Mouse (Mus musculus) olfactory bulb, adult 2 months (tissue): ENCODE measurements around the gene Gm49342. TPM values are rescaled to one million over a fixed set of nuclear protein-coding genes. Genes with fewer than 3 reads are reported as not detected.
"Not testable (repeated sequence)": the region's sequence is repeated elsewhere in the genome, so short reads cannot be mapped to it uniquely, and the experiment has no call there.

ENCODE experiments used
- H3K27ac ChIP-seq: fragments of 200-500 bp; 2 replicates; pipeline ENCODE4 v1.5.1; 2012; ENCODE audit warnings: low read depth, low read length; ENCODE audit not compliant: insufficient read depth
- H3K4me1 ChIP-seq: fragments of 200-500 bp; 2 replicates; pipeline ENCODE4 v1.6.1; 2012; ENCODE audit warnings: low read length; ENCODE audit not compliant: control insufficient read depth, insufficient read depth
- H3K4me3 ChIP-seq: fragments of 200-500 bp; 2 replicates; pipeline ENCODE4 v1.5.1; 2012; ENCODE audit warnings: mild to moderate bottlenecking, low read depth, low read length, moderate library complexity; ENCODE audit not compliant: insufficient read depth
- CTCF ChIP-seq: fragments of 200-500 bp; IDR thresholded peaks from 2 replicates; pipeline ENCODE4 v1.5.1; 2012; ENCODE audit warnings: low read depth, mild to moderate bottlenecking, low read length, moderate library complexity; ENCODE audit not compliant: insufficient read depth
- POLR2A ChIP-seq: fragments of 200-500 bp; IDR thresholded peaks from 2 replicates; pipeline ENCODE4 v1.6.1; 2012; ENCODE audit warnings: mild to moderate bottlenecking, low read depth, low read length, moderate library complexity; ENCODE audit not compliant: insufficient read depth
- WGBS: fragments of 180-500 bp; shearing (Covaris S2); methylation state at CpG from one replicate; pipeline ENCODE4 v1.1.7; 2018; 5-methylcytosine and 5-hydroxymethylcytosine counted together
- polyA plus RNA-seq: library from polyadenylated mRNA; stranded (reverse); fragments of >200 nt; gene quantifications from 2 replicates; pipeline ENCODE4 v1.2.4, GENCODE M21; 2012; ENCODE audit warnings: low replicate concordance; ENCODE audit not compliant: missing spikeins, insufficient read depth, insufficient read length

Gm49342 gene
- not detected in 2 replicates for polyA plus RNA-seq

- H3K4me3 ChIP-seq: peak within 1 kb of the TSS; percentile 81
- TF ChIP-seq CTCF (no peak), POLR2A (peak; percentile 88)
- H3K27ac ChIP-seq: peak within 1 kb of the TSS; percentile 79
- WGBS: 10% methylated on average over 31 of the region's 31 CpGs
- H3K4me1 ChIP-seq: 0 out of 2 replicates have a peak, but pooled peaks cover 2% of the 10 kb centered on the region
Observed at GRCm38 (mm10) chr14:50943932-50944667, at the start of gene Gm49342. Gm49342 (plus strand) TSS chr14:50944517.

GRCm38 (mm10) chr14:50895407-50895806 is 48.9 kb upstream of the Gm49342 start:
- TF ChIP-seq CTCF (no peak), POLR2A (no peak)
- peaks cover 14% of the 10 kb centered on the region for H3K4me1 ChIP-seq
- H3K4me3 ChIP-seq: no peak overlapping the region
- no peak overlapping the region for H3K27ac ChIP-seq

- TF ChIP-seq CTCF: no peak
- no peak for TF ChIP-seq POLR2A
- 11% methylated on average over 19 of the region's 19 CpGs for WGBS
- peak overlapping the region; percentile 48 for H3K4me3 ChIP-seq
- peaks cover 14% of the 10 kb centered on the region for H3K4me1 ChIP-seq
- peak overlapping the region; percentile 6; the same call in 1 of the 2 replicates for H3K27ac ChIP-seq
Observed at GRCm38 (mm10) chr14:50895985-50896746, 48.2 kb upstream of the Gm49342 start.

- Histone ChIP-seq H3K4me1 (peaks cover 14% of the 10 kb centered on the region), H3K4me3 (peak overlapping the region; percentile 48), H3K27ac (peak overlapping the region; percentile 6; the same call in 1 of the 2 replicates)
- WGBS: 17% methylated on average over 23 of the region's 23 CpGs
- TF ChIP-seq CTCF (no peak), POLR2A (no peak)
Observed at GRCm38 (mm10) chr14:50896747-50897373, 47.5 kb upstream of the Gm49342 start.

GRCm38 (mm10) chr14:50897374-50897765 is 46.9 kb upstream of the Gm49342 start, which contains the start of gene Klhl33:
Klhl33 (minus strand) TSS chr14:50897507.
- Histone ChIP-seq H3K4me3 (peak within 1 kb of the TSS; percentile 48), H3K4me1 (peaks cover 14% of the 10 kb centered on the region), H3K27ac (peak within 1 kb of the TSS; percentile 6; the same call in 1 of the 2 replicates)
- 50% methylated on average over 7 of the region's 7 CpGs for WGBS
- TF ChIP-seq POLR2A: no peak
- no peak for TF ChIP-seq CTCF

- not testable (repeated sequence) for H3K27ac ChIP-seq, H3K4me3 ChIP-seq
- 96% methylated on average over 2 of the region's 2 CpGs for WGBS
- H3K4me1 ChIP-seq: peaks cover 14% of the 10 kb centered on the region
Observed at GRCm38 (mm10) chr14:50897992-50898391, 46.3 kb upstream of the Gm49342 start.

GRCm38 (mm10) chr14:50903973-50904827 is 40.1 kb upstream of the Gm49342 start:
- H3K4me1 ChIP-seq: peaks cover 5% of the 10 kb centered on the region
- WGBS: 8% methylated on average over 26 of the region's 26 CpGs
- H3K27ac ChIP-seq: no peak overlapping the region
- H3K4me3 ChIP-seq: peak overlapping the region; percentile 49
- 0 out of 2 replicates have a peak, but pooled peaks have one; percentile 17 for TF ChIP-seq CTCF
- no peak for TF ChIP-seq POLR2A

GRCm38 (mm10) chr14:50904828-50905129 is 39.5 kb upstream of the Gm49342 start:
- no peak overlapping the region for H3K4me3 ChIP-seq
- 92% methylated on average over 4 of the region's 4 CpGs for WGBS
- no peak overlapping the region for H3K27ac ChIP-seq
- TF ChIP-seq CTCF: no peak
- TF ChIP-seq POLR2A: no peak
- H3K4me1 ChIP-seq: peaks cover 5% of the 10 kb centered on the region

GRCm38 (mm10) chr14:50905327-50905726 is 39.0 kb upstream of the Gm49342 start:
- H3K4me3 ChIP-seq, H3K4me1 ChIP-seq, H3K27ac ChIP-seq: not testable (repeated sequence)
